Mouse (Mus musculus) lung, postnatal 10 days (tissue): ENCODE measurements around the gene 4833420G17Rik.
"Not testable (repeated sequence)": the region's sequence is repeated elsewhere in the genome, so short reads cannot be mapped to it uniquely, and the experiment has no call there.

Experiments
- DNase-seq: peaks from one replicate; pipeline ENCODE4 v3.0.0; 2021

The 4833420G17Rik gene

GRCm38 (mm10) chr13:119462596-119463560 lies at the start of gene 4833420G17Rik:
TSS of gene 4833420G17Rik (plus strand) at chr13:119462768.
- DNase-seq: peak; percentile 94

- no peak for DNase-seq
Observed at GRCm38 (mm10) chr13:119413026-119413425, 49.5 kb upstream of the 4833420G17Rik start.

GRCm38 (mm10) chr13:119418479-119418878 lies 44.1 kb upstream of the 4833420G17Rik start:
- DNase-seq: no peak

GRCm38 (mm10) chr13:119430164-119430563 lies 32.4 kb upstream of the 4833420G17Rik start:
- DNase-seq: no peak

- peak; percentile 32 for DNase-seq
Observed at GRCm38 (mm10) chr13:119432041-119432440, 30.5 kb upstream of the 4833420G17Rik start.

GRCm38 (mm10) chr13:119434359-119434758 lies 28.2 kb upstream of the 4833420G17Rik start:
- DNase-seq: no peak

- DNase-seq: no peak
Observed at GRCm38 (mm10) chr13:119442244-119442643, 20.3 kb upstream of the 4833420G17Rik start.

- DNase-seq: no peak
Observed at GRCm38 (mm10) chr13:119453563-119453962, 9.0 kb upstream of the 4833420G17Rik start.

GRCm38 (mm10) chr13:119455082-119455481 lies 7.5 kb upstream of the 4833420G17Rik start:
- DNase-seq: no peak

GRCm38 (mm10) chr13:119456342-119456741 lies 6.2 kb upstream of the 4833420G17Rik start:
- DNase-seq: no peak

- DNase-seq: no peak
Observed at GRCm38 (mm10) chr13:119461900-119462595, 520 bp upstream of the 4833420G17Rik start.

- no peak for DNase-seq
Observed at GRCm38 (mm10) chr13:119476631-119477030, 14.1 kb downstream of the 4833420G17Rik start.

GRCm38 (mm10) chr13:119477789-119478188 lies 15.2 kb downstream of the 4833420G17Rik start:
- DNase-seq: no peak

- no peak for DNase-seq
Observed at GRCm38 (mm10) chr13:119487354-119487753, 24.8 kb downstream of the 4833420G17Rik start.

GRCm38 (mm10) chr13:119487880-119488580 lies 25.5 kb downstream of the 4833420G17Rik start, which contains the start of the genes Tmem267 and 3110070M22Rik:
TSS of gene Tmem267 (plus strand) at chr13:119488039.
TSS of gene 3110070M22Rik (minus strand) at chr13:119488383.
- peak; percentile 85 for DNase-seq

GRCm38 (mm10) chr13:119492083-119492482 lies 29.5 kb downstream of the 4833420G17Rik start:
- peak; percentile 6 for DNase-seq

GRCm38 (mm10) chr13:119494938-119495337 lies 32.4 kb downstream of the 4833420G17Rik start:
- DNase-seq: not testable (repeated sequence)
